Mouse (Mus musculus): ENCODE data around the gene Negr1.

Gene Negr1

DNA sequence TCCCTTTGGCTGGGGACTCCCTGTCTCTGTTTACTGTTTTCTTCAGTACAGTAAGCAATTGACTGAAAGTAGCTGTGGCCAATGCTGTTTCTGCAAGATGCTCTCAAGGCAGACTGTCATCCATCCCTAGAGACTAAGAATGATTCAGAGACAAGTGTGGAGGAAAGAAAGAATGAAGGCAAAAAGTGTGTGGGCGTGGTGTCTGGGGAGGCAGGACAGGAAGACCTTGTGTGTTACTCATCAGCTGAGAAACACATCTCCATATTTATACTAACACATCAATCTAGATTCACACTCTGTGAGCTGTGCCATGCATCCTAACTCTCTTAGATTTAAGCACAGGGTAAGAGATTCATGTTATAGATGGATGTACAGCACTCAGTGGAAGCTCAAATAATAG, 431.2 kb downstream of the Negr1 start:
- no peak for DNase-seq (ENCODE audit: low read depth, low spot score)

DNA sequence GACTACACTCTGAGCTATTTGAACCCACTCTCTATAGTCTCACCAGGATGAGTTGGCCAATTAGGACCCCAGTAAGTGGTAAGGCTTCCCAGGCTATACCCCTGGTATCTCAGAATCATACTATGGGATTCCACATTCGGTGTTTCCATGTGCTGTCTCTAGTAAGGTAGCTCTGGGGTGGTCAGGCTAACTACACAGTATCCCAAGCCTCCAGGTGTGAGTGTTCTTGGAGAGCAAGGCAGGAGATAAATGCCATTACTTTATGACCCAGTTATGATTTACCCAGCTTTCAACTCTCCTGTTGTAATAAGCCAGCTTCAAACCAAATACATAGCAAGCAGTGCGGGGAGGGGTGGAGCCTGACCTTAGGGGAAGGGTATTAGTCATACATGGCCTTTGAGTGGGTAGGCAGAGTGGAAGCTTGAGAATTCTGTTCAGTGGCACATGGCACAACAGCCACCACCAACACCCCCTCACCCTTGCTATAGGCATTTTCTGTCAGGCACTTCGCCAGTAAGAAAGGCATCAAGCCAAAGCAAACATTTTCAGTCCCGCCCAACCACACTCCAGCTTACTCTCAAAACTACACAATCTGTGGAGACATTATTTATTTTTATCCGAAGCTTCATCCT, 437.7 kb downstream of the Negr1 start:
- DNase-seq (ENCODE audit: low read depth, low spot score) = no peak

DNA sequence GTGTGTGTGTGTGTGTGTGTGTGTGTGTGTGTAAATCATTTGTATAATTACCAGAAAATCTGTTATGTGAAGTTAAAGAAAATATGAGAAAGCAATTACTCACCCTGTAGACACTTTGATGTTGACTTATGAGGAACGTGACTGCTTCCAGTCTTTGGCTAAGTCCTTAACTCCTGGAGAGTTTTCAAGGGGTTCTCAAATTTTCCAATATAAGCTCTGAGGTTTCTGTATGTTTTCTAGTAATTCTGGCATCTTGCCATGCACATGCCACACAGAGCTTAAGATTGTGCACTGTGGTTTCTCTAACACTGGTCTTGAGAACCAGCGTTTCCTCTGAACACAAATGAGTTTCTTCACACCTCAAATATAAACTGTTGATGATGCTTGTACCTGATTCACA, 460.0 kb downstream of the Negr1 start:
- DNase-seq (ENCODE audit: low read depth, low spot score) = no peak

DNA sequence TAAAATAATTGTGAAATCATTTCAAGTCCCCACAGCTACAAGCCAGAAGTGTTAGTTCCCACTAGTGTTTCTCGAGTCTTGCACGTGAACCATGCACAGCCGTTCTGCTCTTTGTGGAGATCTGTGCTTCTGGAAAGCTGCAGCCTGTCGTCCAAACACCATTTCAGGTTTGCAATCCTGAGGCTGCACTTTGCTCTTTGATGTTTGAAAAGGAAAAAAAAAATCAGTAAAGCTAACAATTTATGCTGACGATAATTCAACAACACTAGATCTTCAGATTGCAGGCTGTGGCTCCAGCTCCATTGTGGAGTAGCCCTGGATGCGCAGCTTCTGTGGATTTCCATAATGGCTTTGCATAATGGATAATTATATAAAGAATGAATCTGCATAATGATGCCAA, 463.0 kb downstream of the Negr1 start:
- no peak for DNase-seq (ENCODE audit: low read depth, low spot score)

DNA sequence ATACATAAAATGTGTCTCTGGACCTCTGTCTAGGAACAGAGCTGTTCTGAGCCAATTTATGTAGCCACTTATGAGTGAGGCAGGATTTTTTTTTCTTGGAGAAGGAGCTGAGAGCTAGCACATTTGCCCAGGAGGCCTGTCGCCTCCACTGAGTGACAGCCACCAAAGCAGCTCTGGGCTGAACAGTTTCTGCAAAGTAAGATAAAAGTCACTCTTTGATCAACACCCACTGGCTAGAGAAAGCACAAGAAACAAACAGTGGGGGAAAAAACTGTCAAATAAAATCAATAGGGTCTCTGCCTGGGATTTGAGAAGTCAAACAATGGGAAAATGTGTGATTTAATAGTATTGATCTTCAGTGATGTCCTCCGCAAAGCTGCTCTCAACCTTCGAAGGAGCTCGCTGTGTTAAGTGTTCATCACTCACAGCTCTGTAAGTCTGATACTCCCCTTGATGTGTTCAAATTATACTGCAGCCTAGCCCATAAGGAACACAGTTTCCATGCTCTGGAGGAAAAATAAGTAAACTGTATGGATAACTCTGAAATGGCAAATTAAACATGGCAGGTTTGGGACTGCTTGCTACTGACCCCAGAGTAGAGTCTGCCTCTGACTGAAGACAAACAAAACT, 470.0 kb downstream of the Negr1 start:
- no peak for DNase-seq (ENCODE audit: low read depth, low spot score)

DNA sequence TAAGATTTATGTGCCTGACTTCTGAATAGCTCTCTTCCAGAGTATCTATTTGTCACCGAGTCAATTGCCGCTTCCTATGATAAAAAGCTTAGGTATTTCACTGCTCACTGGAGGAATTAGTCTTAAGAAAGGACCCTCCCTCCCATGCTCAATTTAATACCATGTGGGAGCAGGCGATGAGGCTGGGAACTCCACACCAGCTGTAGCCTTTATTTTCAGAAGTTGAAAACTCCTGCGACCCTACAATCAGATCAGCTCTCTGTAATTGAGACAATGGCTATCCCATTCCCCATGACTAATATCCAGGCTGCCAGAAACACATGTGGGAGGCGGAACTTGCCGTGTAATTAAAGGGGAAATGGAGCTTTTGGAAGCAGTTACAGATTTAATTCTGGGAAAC, 474.4 kb downstream of the Negr1 start:
- DNase-seq (ENCODE audit: low read depth, low spot score) = no peak

DNA sequence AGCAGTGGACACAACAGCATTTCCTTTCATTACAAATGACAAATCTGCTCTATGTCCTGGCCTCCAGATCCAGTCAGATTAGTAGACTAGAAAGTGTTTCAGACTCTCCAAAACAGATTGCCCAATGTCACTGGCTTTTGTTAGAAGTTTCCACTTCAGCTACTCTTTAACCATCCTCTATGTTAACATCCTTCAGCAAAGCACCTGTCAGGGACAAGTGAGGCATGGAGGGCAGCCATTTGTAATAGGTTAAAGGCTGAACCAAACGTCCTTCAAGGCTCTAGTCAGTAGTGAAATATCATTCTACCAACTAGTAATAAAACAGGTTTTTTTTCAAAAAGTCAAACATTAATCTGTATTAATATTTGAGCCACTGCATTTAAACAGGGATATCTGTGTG, 475.0 kb downstream of the Negr1 start:
- no peak for DNase-seq (ENCODE audit: low read depth, low spot score)

DNA sequence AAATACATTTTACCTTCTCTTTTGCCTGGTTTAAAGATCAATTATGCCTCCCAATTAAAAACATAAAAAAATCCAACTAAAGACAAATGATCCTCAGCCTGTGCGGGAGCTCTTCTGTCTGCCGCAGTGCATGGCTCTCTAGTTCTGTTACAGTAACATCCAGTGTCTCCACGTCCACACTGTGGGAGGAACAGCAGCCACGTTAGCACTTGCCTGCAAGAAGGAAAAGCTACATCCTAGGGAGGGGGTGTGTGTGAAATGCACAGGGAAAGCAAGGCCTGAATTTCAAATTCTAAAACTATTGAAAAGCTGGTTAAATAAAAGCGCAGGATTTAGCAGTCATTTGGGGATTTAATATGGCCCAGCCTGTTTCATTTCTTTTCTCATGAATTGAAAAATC, 479.0 kb downstream of the Negr1 start:
- DNase-seq (ENCODE audit: low read depth, low spot score) = no peak

DNA sequence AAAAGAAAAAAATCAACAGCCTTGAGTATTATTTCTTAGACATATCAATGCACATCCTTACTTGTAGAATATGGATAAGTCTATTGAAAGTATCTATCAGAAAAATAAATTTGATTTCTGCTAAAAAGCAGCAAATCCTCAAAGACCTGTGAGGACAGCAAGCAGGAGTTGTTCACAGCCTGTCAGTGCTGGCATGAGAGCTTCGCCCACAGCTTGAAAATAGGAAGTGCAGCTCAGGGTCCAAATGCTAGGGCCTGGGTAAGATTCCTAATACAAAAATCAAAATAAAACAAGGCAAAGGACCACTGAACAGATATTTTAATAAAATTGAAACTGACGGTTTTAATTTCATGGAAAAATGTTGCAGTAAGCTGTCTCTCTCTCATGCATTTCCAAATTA, 483.0 kb downstream of the Negr1 start:
- DNase-seq (ENCODE audit: low read depth, low spot score) = no peak

DNA sequence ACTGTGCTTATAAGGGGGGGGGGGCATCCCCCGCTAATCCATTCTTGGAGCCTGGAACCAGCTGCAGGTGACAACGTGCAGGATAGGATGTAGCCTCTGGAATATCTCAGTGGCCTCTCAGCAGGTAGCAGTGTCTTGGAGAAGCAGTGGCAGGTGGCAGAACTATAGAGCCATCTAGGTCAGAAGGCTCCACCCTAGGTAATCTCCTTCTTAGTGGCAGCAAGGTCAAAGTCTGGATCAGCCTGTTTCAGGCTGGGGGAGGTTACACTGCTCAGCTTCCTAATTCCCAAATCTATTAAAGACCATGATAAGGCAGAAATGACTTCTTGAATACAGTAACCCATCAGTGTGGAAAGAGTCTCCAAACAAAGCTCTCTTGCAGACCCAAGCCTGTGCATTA, 502.8 kb downstream of the Negr1 start:
- DNase-seq (ENCODE audit: low read depth, low spot score) = peak; percentile 53

DNA sequence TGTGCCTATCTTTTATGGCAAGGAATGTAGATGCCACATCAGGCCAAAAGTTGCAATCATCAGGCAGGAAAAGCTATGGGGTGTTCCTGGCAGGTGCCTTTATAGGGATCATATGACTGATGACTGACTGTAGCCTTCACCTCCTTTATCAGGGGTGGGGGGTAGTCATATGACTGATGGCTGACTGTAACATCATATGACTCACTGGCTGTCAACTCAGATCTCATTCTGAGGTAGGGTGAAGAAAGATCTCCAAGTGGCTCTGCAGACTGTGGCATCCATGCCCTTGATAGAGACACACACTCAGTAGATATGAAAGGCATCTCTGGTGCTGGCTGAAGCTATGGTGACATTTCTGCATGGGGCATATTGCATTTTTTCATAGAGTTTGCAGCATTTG, 504.7 kb downstream of the Negr1 start:
- DNase-seq (ENCODE audit: low read depth, low spot score) = no peak

DNA sequence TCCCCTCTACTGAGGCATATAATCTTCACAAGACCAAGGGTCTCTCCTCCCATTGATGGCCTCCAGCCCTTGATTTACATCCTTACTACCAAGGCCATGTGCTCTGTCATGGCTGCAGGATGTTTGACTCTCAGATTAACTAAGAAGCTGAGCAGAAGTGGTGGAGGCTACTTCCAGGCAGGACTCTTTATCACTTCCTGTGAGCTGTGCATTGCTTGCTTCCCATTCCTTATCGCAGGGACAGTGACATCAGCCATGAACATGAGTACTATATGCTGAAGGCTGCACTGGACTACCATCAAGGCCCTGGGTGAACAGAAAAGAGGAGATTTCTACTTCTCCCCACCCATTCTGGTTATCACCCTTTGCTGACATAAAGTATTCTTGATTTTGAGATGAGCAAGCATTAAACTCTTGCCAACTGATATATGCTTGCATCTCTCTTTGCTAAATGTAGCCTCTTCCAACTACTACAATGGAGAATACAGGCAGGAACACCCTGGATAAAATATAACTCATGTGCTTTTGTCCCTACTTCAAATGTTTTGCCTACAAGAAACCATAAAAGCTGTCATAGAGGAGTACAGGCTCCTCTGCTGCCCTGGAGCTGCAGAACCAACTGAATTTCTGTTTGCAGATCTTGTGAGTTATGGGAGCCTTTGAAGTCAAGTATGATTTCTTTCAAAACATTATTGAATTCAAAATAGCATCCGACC, 517.8 kb downstream of the Negr1 start:
- DNase-seq (ENCODE audit: low read depth, low spot score) = no peak

DNA sequence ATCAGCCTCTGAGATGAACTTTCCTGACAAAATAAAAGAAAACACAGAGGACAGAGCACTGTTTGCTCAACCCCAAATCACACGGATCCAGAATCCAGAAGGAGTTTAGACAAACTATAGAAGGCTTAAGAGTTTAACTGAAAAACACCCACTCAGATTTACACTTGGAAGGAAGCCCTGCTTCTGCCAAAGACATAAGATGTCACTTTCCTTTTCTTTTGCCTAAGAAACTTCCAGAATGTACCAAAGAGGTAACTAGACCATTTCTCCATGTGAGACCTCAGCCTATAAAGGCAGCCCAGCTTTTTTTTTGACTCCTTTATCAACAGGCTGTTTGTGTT, 518.3 kb downstream of the Negr1 start:
- DNase-seq (ENCODE audit: low read depth, low spot score) = no peak

DNA sequence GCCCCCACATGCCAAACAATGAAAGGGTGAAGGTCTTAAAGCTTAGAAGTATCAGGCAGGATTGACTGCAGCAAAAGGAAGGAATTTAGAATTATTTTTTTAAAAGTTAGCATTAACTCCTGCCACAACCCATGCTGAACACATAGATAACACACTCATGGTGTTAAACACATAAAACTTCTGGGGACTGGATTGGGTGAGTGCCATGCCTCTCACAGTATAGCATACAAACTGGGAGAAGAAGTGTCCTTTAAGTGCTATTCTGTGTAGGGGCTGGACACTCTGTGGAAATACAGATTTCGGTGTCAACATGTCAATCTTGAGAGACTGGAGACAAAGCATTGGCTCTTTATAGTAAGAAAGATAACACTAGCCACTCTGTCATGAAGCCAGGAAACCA, 519.0 kb downstream of the Negr1 start:
- no peak for DNase-seq (ENCODE audit: low read depth, low spot score)

DNA sequence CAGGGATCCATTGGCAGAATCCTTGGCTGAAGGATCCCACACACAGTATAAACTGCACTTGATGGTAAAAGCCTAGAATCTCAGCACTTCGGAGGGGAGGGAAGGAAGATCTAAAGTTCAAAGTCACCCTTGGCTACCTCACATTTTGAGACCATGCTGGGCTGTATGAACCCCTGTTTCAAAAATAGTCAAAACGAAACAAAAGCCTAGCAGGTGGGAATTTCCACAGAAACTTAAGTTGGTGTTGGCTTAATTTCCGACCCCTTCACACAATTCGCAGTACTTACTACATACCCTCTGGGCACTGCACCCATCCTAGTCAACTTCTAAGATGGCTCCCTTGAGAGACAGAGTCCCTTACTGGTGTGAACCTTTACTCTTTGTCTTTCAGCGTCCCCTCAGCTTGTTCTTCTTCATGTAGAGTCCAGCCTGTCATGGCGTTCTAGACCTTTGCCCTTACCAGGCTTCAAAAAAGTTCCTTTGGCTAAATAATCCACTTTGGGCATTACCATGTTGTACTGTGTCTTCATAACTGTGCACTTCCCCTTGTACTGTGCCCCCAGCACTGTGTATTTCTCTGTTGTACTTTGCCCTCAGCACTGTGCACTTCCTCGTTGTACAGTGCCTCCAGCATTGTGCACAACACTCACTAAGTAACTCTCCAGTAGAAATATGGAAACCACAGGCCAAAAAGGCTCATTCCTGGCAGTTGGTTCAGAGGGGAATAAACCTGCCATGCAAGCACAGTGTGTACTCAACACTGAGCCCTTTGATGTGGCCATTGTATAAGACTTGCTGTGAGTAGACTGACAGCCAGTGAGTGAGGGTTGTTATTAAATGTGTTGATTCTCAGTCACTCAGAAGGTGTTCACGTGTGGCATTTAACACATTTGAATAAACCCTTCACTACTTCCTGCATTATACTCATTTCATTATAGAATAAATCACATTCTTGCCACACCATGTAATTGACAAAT, 521.5 kb downstream of the Negr1 start:
- DNase-seq (ENCODE audit: low read depth, low spot score) = no peak

DNA sequence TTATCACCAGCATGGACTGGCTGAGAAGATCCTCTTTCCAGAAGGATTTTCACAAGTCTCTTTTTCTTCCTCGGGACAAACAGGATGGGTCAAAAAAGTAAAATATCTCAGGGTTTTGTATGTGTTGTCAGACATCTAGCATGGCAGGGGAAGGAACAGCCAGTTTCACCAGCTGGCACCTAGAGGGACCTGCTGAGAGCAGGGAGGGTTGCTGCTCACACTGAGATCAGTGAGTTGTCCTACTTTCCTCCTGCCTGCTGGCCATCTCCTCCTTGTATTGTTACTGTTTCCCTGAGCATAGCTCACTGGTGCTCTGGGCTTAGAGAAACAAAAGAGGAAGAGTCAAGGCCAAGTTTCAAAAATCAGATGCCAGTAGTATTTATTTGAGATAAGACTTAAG, 523.6 kb downstream of the Negr1 start:
- DNase-seq (ENCODE audit: low read depth, low spot score) = no peak

DNA sequence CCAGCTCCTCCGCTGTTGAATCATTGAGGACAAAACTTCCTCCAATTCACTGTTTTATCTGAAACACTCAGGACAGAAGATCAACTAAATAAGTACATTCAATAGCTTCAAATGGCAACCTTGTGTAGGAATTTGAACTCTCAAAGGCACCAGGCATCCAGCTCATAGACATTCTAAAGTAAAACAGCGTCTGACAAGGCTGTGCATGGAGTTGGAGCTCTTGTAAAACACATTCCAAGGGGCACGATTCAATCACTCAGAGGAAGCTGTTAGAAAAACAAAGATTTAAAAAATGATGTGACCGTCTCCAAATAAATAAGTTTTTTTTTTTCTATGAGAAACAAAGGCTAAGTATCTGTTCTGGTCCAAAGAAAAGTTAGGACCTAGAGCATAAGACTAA, 528.5 kb downstream of the Negr1 start:
- DNase-seq (ENCODE audit: low read depth, low spot score) = no peak

DNA sequence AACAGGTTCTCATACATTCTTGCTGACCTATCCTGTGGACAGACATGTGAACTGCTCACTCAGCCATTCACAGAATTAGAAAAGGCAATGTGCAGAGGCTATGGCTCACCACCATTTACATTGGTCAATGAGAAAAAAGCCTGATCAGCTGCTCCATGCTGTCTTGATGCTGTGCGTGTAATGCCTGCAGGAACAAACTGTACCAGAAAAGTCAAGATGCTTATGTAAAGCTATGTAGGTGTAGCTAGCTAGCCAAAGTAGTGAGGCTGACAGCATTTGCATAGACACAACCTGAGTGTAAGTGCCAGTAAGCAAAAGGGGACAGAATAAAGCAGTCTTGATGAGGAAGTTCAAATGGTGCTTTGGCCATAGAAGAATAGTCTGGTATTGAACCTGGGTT, 534.7 kb downstream of the Negr1 start:
- DNase-seq (ENCODE audit: low read depth, low spot score) = no peak

DNA sequence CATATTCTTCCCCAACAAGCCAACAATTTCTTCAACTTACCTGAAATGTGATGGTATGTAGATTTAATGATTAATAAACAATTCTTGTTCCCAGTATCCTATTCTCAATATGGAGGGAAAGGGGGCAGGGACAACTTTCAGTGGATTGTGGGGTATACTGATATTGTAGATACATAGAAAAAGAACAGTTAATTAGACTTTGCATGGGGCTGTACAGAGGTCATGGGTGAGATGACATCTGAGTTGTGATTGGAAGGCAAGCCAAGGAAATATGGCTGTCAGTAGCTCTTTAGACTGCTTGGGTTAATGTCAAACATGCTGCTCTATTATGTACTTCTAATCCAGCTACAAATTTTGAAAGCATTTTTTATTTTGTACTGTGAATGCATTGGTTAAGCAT, 535.9 kb downstream of the Negr1 start:
- DNase-seq (ENCODE audit: low read depth, low spot score) = no peak

DNA sequence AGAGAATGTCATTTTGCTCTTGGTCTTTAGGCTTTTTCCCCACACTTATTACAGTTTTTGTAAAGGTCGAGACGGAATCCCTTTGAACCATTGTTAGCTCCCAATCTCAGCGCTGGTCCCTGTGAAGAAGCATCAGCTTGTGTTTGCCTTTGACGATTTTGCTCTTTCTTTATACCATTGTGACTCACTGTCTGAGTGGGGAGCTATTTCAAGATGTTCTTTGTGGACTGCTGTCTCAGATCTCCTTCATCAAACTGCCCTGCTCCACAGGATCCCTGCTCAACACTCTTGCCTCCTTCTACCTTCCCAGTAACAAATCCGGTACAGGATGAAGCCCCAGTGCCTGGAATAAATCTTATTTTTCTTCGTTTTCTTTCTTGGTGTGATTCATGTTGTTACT, 536.8 kb downstream of the Negr1 start:
- no peak for DNase-seq (ENCODE audit: low read depth, low spot score)

DNA sequence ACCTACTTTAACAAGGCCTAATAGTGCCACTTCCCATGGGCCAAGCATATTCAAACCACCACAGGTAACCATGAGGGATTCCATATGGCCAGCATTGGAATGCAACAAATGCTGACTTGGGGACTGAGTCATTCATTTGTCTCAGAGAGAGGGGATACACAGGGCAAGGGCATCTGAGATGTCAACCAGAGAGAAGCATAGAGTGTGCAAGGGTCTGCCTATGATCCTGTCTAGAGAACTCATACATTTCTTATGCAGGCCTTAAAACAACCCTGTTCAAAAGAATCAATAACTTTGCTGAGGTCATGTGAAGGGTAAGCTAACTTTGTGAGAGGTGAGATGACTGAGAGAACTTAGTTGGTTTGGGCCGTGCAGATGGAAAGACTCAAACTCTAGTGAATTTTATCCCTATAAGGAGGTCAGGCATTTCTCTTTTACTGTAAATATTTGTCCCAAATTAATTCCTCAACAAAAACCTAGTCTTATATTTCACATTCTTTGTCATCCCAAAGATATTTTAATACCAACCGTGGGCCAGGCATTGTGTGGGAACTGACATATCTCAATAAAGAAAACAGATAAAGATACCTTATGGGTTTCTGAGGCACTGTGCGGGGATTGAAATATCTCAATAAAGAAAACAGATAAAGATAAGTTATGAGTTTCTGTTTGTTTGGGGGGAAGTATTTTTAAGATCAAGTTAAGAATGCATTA, 543.4 kb downstream of the Negr1 start:
- DNase-seq (ENCODE audit: low read depth, low spot score) = no peak

Data from R1 (cell line).